Mouse (Mus musculus) neural tube, embryonic 12.5 days (tissue): ENCODE data around the gene Rbm34. TPM values are rescaled to one million over a fixed set of nuclear protein-coding genes. Genes with fewer than 3 reads are reported as not detected.

ENCODE experiments used
- ATAC-seq: fragments of 200-750 bp; cut with Nextera tagmentation; 2 replicates; pipeline ENCODE4 v1.8.0; 2017; ENCODE audit warnings: low read depth, mild to moderate bottlenecking, moderate TSS enrichment, moderate library complexity; ENCODE audit not compliant: low FRiP score
- H3K27ac ChIP-seq: fragments of 300-500 bp; sonication (generic); 2 replicates; pipeline ENCODE4 v1.5.1; 2016
- H3K27me3 ChIP-seq: fragments of 300-500 bp; sonication (generic); replicated peaks from 2 replicates; pipeline ENCODE4 v1.6.1; 2016; ENCODE audit warnings: mild to moderate bottlenecking
- H3K36me3 ChIP-seq: fragments of 300-500 bp; sonication (generic); 2 replicates; pipeline ENCODE4 v1.6.1; 2016; ENCODE audit warnings: mild to moderate bottlenecking
- H3K4me1 ChIP-seq: fragments of 300-500 bp; sonication (generic); 2 replicates; pipeline ENCODE4 v1.6.1; 2016
- H3K4me2 ChIP-seq: fragments of 300-500 bp; sonication (generic); replicated peaks from 2 replicates; pipeline ENCODE4 v1.6.1; 2016; ENCODE audit warnings: mild to moderate bottlenecking
- H3K4me3 ChIP-seq: fragments of 300-500 bp; sonication (generic); 2 replicates; pipeline ENCODE4 v1.5.1; 2016
- H3K9ac ChIP-seq: fragments of 300-500 bp; sonication (generic); 2 replicates; pipeline ENCODE4 v1.6.1; 2016; ENCODE audit warnings: mild to moderate bottlenecking
- H3K9me3 ChIP-seq: fragments of 300-500 bp; sonication (generic); 2 replicates; pipeline ENCODE4 v1.6.1; 2016; ENCODE audit warnings: mild to moderate bottlenecking
- WGBS: fragments of 180-500 bp; shearing (Covaris S2); methylation state at CpG from one replicate; pipeline ENCODE4 v1.1.7; 2016; 5-methylcytosine and 5-hydroxymethylcytosine counted together
- polyA plus RNA-seq: library from polyadenylated mRNA; unstranded; fragments of >200 nt; fragmentation: Nextera tagmentation; extraction: Ambion mirVana; gene quantifications from 2 replicates; pipeline ENCODE4 v1.2.1, GENCODE M21; 2016

Rbm34 gene
- polyA plus RNA-seq, 1 experiment from 2014 or later, result 33.5 TPM

GRCm38 (mm10) chr8:126949527-126949926 is 21.3 kb downstream of the Rbm34 start:
- peaks cover 5% of the 10 kb centered on the region for H3K4me1 ChIP-seq
- 76% methylated on average over 2 of the region's 2 CpGs for WGBS
- no peak overlapping the region for H3K27ac ChIP-seq
- H3K9ac ChIP-seq, result no peak overlapping the region
- H3K27me3 ChIP-seq, result no peaks in the 10 kb centered on the region
- peaks cover 56% of the 10 kb centered on the region for H3K36me3 ChIP-seq
- ATAC-seq, result no peak
- H3K4me2 ChIP-seq, result no peak overlapping the region
- no peak overlapping the region for H3K4me3 ChIP-seq
- H3K9me3 ChIP-seq, result no peaks in the 10 kb centered on the region

- Histone ChIP-seq H3K9me3 (no peaks in the 10 kb centered on the region), H3K4me2 (no peak overlapping the region), H3K36me3 (peaks cover 34% of the 10 kb centered on the region), H3K9ac (no peak overlapping the region), H3K4me3 (no peak overlapping the region), H3K4me1 (peaks cover 17% of the 10 kb centered on the region), H3K27me3 (no peaks in the 10 kb centered on the region), H3K27ac (no peak overlapping the region)
- ATAC-seq, result 0 out of 2 replicates have a peak, but pooled peaks have one; percentile 6
- WGBS, result 83% methylated on average over 7 of the region's 7 CpGs
Measured at GRCm38 (mm10) chr8:126946444-126946843, 24.4 kb downstream of the Rbm34 start.

GRCm38 (mm10) chr8:126945730-126946163 is 25.1 kb downstream of the Rbm34 start, which contains the start of gene Tomm20:
TSS of gene Tomm20 (minus strand) at chr8:126945844.
- peak; percentile 92 for ATAC-seq
- WGBS, result under 1% methylated on average over 48 of the region's 48 CpGs
- peak within 1 kb of the TSS; percentile 59 for H3K27ac ChIP-seq
- peak within 1 kb of the TSS; percentile 85 for H3K4me2 ChIP-seq
- peaks cover 27% of the 10 kb centered on the region for H3K36me3 ChIP-seq
- H3K4me3 ChIP-seq, result peak within 1 kb of the TSS; percentile 79
- H3K9me3 ChIP-seq, result no peaks in the 10 kb centered on the region
- H3K4me1 ChIP-seq, result peaks cover 17% of the 10 kb centered on the region
- peak within 1 kb of the TSS; percentile 88 for H3K9ac ChIP-seq
- no peaks in the 10 kb centered on the region for H3K27me3 ChIP-seq

- peak overlapping the region; percentile 85 for H3K4me2 ChIP-seq
- peak overlapping the region; percentile 59 for H3K27ac ChIP-seq
- H3K36me3 ChIP-seq, result peaks cover 20% of the 10 kb centered on the region
- H3K9me3 ChIP-seq, result no peaks in the 10 kb centered on the region
- H3K9ac ChIP-seq, result peak overlapping the region; percentile 88
- peaks cover 17% of the 10 kb centered on the region for H3K4me1 ChIP-seq
- WGBS, result under 1% methylated on average over 46 of the region's 46 CpGs
- peak; percentile 77 for ATAC-seq
- H3K4me3 ChIP-seq, result peak overlapping the region; percentile 79
- no peaks in the 10 kb centered on the region for H3K27me3 ChIP-seq
Measured at GRCm38 (mm10) chr8:126944781-126945691, 25.8 kb downstream of the Rbm34 start.

- H3K4me2 ChIP-seq, result peak overlapping the region; percentile 85
- ATAC-seq, result no peak
- H3K27me3 ChIP-seq, result no peaks in the 10 kb centered on the region
- peaks cover 17% of the 10 kb centered on the region for H3K4me1 ChIP-seq
- WGBS, result 91% methylated on average over 7 of the region's 7 CpGs
- no peak overlapping the region for H3K27ac ChIP-seq
- H3K36me3 ChIP-seq, result peaks cover 21% of the 10 kb centered on the region
- no peak overlapping the region for H3K9ac ChIP-seq
- peak overlapping the region; percentile 11; the same call in 1 of the 2 replicates for H3K4me3 ChIP-seq
- no peaks in the 10 kb centered on the region for H3K9me3 ChIP-seq
Measured at GRCm38 (mm10) chr8:126943565-126943964, 27.3 kb downstream of the Rbm34 start.

- no peak overlapping the region for H3K9ac ChIP-seq
- no peaks in the 10 kb centered on the region for H3K9me3 ChIP-seq
- H3K4me3 ChIP-seq, result no peak overlapping the region
- no peak overlapping the region for H3K4me2 ChIP-seq
- H3K27me3 ChIP-seq, result no peaks in the 10 kb centered on the region
- no peak overlapping the region for H3K27ac ChIP-seq
- 90% methylated on average over 3 of the region's 3 CpGs for WGBS
- ATAC-seq, result no peak
- H3K4me1 ChIP-seq, result no peaks in the 10 kb centered on the region
- H3K36me3 ChIP-seq, result peaks cover 61% of the 10 kb centered on the region
Measured at GRCm38 (mm10) chr8:126937337-126937736, 33.5 kb downstream of the Rbm34 start.

GRCm38 (mm10) chr8:126935932-126936331 is 34.9 kb downstream of the Rbm34 start:
- ATAC-seq, result no peak
- Histone ChIP-seq H3K4me1 (no peaks in the 10 kb centered on the region), H3K36me3 (peaks cover 69% of the 10 kb centered on the region), H3K4me2 (no peak overlapping the region), H3K4me3 (no peak overlapping the region), H3K27ac (no peak overlapping the region), H3K9me3 (no peaks in the 10 kb centered on the region), H3K27me3 (no peaks in the 10 kb centered on the region), H3K9ac (no peak overlapping the region)

- Histone ChIP-seq H3K4me3 (no peak overlapping the region), H3K27me3 (no peaks in the 10 kb centered on the region), H3K9me3 (no peaks in the 10 kb centered on the region), H3K4me1 (no peaks in the 10 kb centered on the region), H3K27ac (no peak overlapping the region), H3K36me3 (peaks cover 69% of the 10 kb centered on the region), H3K9ac (no peak overlapping the region), H3K4me2 (no peak overlapping the region)
- ATAC-seq, result no peak
- 96% methylated on average over 2 of the region's 2 CpGs for WGBS
Measured at GRCm38 (mm10) chr8:126935387-126935786, 35.5 kb downstream of the Rbm34 start.

GRCm38 (mm10) chr8:126932656-126933055 is 38.2 kb downstream of the Rbm34 start:
- H3K36me3 ChIP-seq, result peaks cover 53% of the 10 kb centered on the region
- no peak for ATAC-seq
- H3K27me3 ChIP-seq, result no peaks in the 10 kb centered on the region
- H3K4me3 ChIP-seq, result no peak overlapping the region
- WGBS, result 86% methylated on average over 1 of the region's 1 CpGs
- H3K9me3 ChIP-seq, result no peaks in the 10 kb centered on the region
- no peak overlapping the region for H3K27ac ChIP-seq
- no peak overlapping the region for H3K4me2 ChIP-seq
- no peaks in the 10 kb centered on the region for H3K4me1 ChIP-seq
- H3K9ac ChIP-seq, result no peak overlapping the region

- no peak overlapping the region for H3K9ac ChIP-seq
- 97% methylated on average over 1 of the region's 1 CpGs for WGBS
- no peak overlapping the region for H3K4me2 ChIP-seq
- H3K27ac ChIP-seq, result no peak overlapping the region
- H3K9me3 ChIP-seq, result no peaks in the 10 kb centered on the region
- H3K27me3 ChIP-seq, result no peaks in the 10 kb centered on the region
- H3K36me3 ChIP-seq, result peaks cover 49% of the 10 kb centered on the region
- no peak overlapping the region for H3K4me3 ChIP-seq
- no peak for ATAC-seq
- no peaks in the 10 kb centered on the region for H3K4me1 ChIP-seq
Measured at GRCm38 (mm10) chr8:126932249-126932648, 38.6 kb downstream of the Rbm34 start.

- no peaks in the 10 kb centered on the region for H3K4me1 ChIP-seq
- H3K9me3 ChIP-seq, result no peaks in the 10 kb centered on the region
- WGBS, result 46% methylated on average over 2 of the region's 2 CpGs
- H3K4me2 ChIP-seq, result no peak overlapping the region
- no peak for ATAC-seq
- no peak overlapping the region for H3K4me3 ChIP-seq
- no peak overlapping the region for H3K27ac ChIP-seq
- no peaks in the 10 kb centered on the region for H3K27me3 ChIP-seq
- H3K36me3 ChIP-seq, result peaks cover 44% of the 10 kb centered on the region
- H3K9ac ChIP-seq, result no peak overlapping the region
Measured at GRCm38 (mm10) chr8:126931720-126932119, 39.2 kb downstream of the Rbm34 start.

- 83% methylated on average over 3 of the region's 3 CpGs for WGBS
- no peak overlapping the region for H3K4me3 ChIP-seq
- H3K4me1 ChIP-seq, result no peaks in the 10 kb centered on the region
- 0 out of 2 replicates have a peak, but pooled peaks have one; percentile 9 for ATAC-seq
- no peaks in the 10 kb centered on the region for H3K9me3 ChIP-seq
- H3K27ac ChIP-seq, result no peak overlapping the region
- no peaks in the 10 kb centered on the region for H3K27me3 ChIP-seq
- peaks cover 26% of the 10 kb centered on the region for H3K36me3 ChIP-seq
- no peak overlapping the region for H3K9ac ChIP-seq
- H3K4me2 ChIP-seq, result no peak overlapping the region
Measured at GRCm38 (mm10) chr8:126929607-126930161, 41.2 kb downstream of the Rbm34 start.
